Mouse (Mus musculus) urinary bladder, postnatal 0 days (tissue): Measurements from ENCODE around the gene Pou5f2. TPM values are rescaled to one million over a fixed set of nuclear protein-coding genes. Genes with fewer than 3 reads are reported as not detected.

ENCODE experiments used
- polyA plus RNA-seq: library from polyadenylated mRNA; unstranded; fragments of >200 nt; fragmentation: Nextera tagmentation; extraction: Ambion mirVana; gene quantifications from 2 replicates; pipeline ENCODE4 v1.2.1, GENCODE M21; 2015

Gene Pou5f2
- polyA plus RNA-seq, result 0.52 and 0.55 TPM in 2 replicates

GRCm38 (mm10) chr13:78024683-78025294 is at the start of gene Pou5f2:
Gene Pou5f2 (plus strand): TSS chr13:78024902.

Other genes starting within 250 kb of the Pou5f2 start
- gene Nr2f1, start 174.9 kb downstream of the Pou5f2 start, polyA plus RNA-seq, result 2.5 and 2.9 TPM in 2 replicates